ENCODE assay signal across 10 mouse cellular contexts in the genomic region with DNA sequence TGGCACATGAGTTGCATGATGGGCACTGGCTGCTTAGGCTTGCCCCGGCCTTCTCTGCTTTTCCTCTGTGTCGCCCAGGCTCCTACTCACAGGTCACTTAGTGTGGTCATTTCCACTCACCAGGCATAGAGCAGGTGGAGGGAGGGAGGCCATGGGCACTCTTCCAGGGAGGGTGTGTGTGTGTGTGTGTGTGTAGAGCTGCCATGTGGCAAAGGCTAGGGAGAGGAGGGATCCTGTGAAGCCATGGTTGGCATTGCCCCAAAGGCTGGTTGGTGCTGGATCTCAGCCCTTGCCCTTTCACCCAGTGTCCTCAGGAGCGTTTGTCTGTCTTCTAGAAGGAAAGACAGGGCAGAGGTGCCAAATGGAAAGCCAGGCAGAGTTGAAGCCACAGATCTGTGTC. TPM values are rescaled to one million over a fixed set of nuclear protein-coding genes. Genes with fewer than 3 reads are reported as not detected.
DNase-seq lines count a peak whose midpoint lies in the region; ATAC-seq and TF ChIP-seq lines count a peak whose summit lies in the region.
"Had no signal": no experiment of that assay in that cellular context is flagged by ENCODE, and none has a peak within 500 bp of the region (broad histone marks: within the 10 kb centered on the region; RNA-seq: fewer than 3 reads in every experiment).

No protein-coding gene starts in this region.

- no peaks in the 10 kb centered on the region for H3K9me3 ChIP-seq in liver, postnatal 0 days (ENCODE audit: low read length)
- no peaks in the 10 kb centered on the region for H3K9me3 ChIP-seq in midbrain, embryonic 15.5 days
- H3K9me3 ChIP-seq: neural tube, embryonic 12.5 days had no signal

- peak overlapping the region; percentile 6; the same call in 1 of the 2 replicates for H3K9ac ChIP-seq in liver, adult 2 months (ENCODE audit: low read depth, low read length)
- H3K9ac ChIP-seq in liver, postnatal 0 days (replicated peaks): peak overlapping the region; percentile 42
- no peak overlapping the region for H3K9ac ChIP-seq in midbrain, embryonic 15.5 days
- H3K9ac ChIP-seq: neural tube, embryonic 12.5 days had no signal

- DNase-seq in liver, adult 2 months (ENCODE audit: extremely low read depth, low read depth, low spot score): peak; percentile 100
- DNase-seq in liver: no peak
- DNase-seq in cerebellum, adult 11-12 months: peak; percentile 90
- peak; percentile 84 to 85 for DNase-seq in heart, postnatal 10 days
- peak; percentile 52 for DNase-seq in liver, postnatal 0 days
- no peak for DNase-seq in retina, embryonic 14.5 days (ENCODE audit: low spot score)
- DNase-seq in embryo, embryonic 11 days: no peak

- TF ChIP-seq EP300 in liver, postnatal 0 days (IDR thresholded peaks at IDR 0.05; ENCODE audit: low read depth): no peak

- no peak overlapping the region for H3K4me3 ChIP-seq in liver, adult 2 months (ENCODE audit: insufficient read depth, low read depth, low read length)
- H3K4me3 ChIP-seq in liver, postnatal 0 days (ENCODE audit: low read depth, low read length): no peak overlapping the region
- H3K4me3 ChIP-seq in midbrain, embryonic 15.5 days: no peak overlapping the region
- H3K4me3 ChIP-seq: neural tube, embryonic 12.5 days had no signal

- no peak for TF ChIP-seq CTCF in liver, adult 2 months (IDR thresholded peaks at IDR 0.05; ENCODE audit: low read depth, low read length)
- no peak for TF ChIP-seq CTCF in liver, postnatal 0 days (IDR thresholded peaks at IDR 0.05; ENCODE audit: low read depth)

- H3K4me1 ChIP-seq in liver, adult 2 months (ENCODE audit: control insufficient read depth, insufficient read depth, low read length): peaks cover 58% of the 10 kb centered on the region
- peaks cover 63% of the 10 kb centered on the region for H3K4me1 ChIP-seq in liver, postnatal 0 days (ENCODE audit: insufficient read depth)
- H3K4me1 ChIP-seq in midbrain, embryonic 15.5 days: peaks cover 7% of the 10 kb centered on the region; the same call in 1 of the 2 replicates
- H3K4me1 ChIP-seq: neural tube, embryonic 12.5 days had no signal

- H3K27me3 ChIP-seq in liver, adult 2 months (ENCODE audit: control insufficient read depth, insufficient read depth, low read length): no peaks in the 10 kb centered on the region
- no peaks in the 10 kb centered on the region for H3K27me3 ChIP-seq in liver, postnatal 0 days (ENCODE audit: insufficient read depth, low read length)
- H3K27me3 ChIP-seq in midbrain, embryonic 15.5 days (replicated peaks): no peaks in the 10 kb centered on the region
- H3K27me3 ChIP-seq: neural tube, embryonic 12.5 days; Patski had no signal

- H3K79me2 ChIP-seq in liver, adult 2 months (ENCODE audit: control insufficient read depth, insufficient read depth, low read length): peaks cover 22% of the 10 kb centered on the region; the same call in 1 of the 2 replicates

- H3K27ac ChIP-seq in liver, adult 2 months (replicated peaks; ENCODE audit: insufficient read depth, low read depth, low read length): peak overlapping the region; percentile 84
- peak overlapping the region; percentile 86 for H3K27ac ChIP-seq in liver, postnatal 0 days (ENCODE audit: low read depth)
- H3K27ac ChIP-seq in midbrain, embryonic 15.5 days: no peak overlapping the region
- H3K27ac ChIP-seq: neural tube, embryonic 12.5 days had no signal

- peaks cover 7% of the 10 kb centered on the region; the same call in 1 of the 2 replicates for H3K36me3 ChIP-seq in liver, adult 2 months (ENCODE audit: control insufficient read depth, insufficient read depth, low read length)
- peaks cover 25% of the 10 kb centered on the region for H3K36me3 ChIP-seq in liver, postnatal 0 days (replicated peaks; ENCODE audit: insufficient read depth, low read length)
- H3K36me3 ChIP-seq in midbrain, embryonic 15.5 days (replicated peaks): no peaks in the 10 kb centered on the region
- H3K36me3 ChIP-seq: neural tube, embryonic 12.5 days had no signal

- intact Hi-C loops in heart, postnatal 10 days (cut with DNase I): loop anchor here (5.0 kb wide), 1 partner anchor 95 kb away; no protein-coding TSS in a partner anchor

- ATAC-seq in liver, postnatal 0 days: no peak
- ATAC-seq in midbrain, embryonic 15.5 days (replicated peaks): no peak
- ATAC-seq: Patski had no signal

- peak overlapping the region; percentile 44 for H3K4me2 ChIP-seq in liver, postnatal 0 days (ENCODE audit: low read depth, low read length)
- no peak overlapping the region for H3K4me2 ChIP-seq in midbrain, embryonic 15.5 days
- H3K4me2 ChIP-seq: neural tube, embryonic 12.5 days had no signal

- no peak for TF ChIP-seq POLR2A in liver, adult 2 months (IDR thresholded peaks at IDR 0.05; ENCODE audit: extremely low read depth, insufficient read depth, low read length)

- WGBS in liver, adult 2 months: 23% methylated on average over 3 of the region's 3 CpGs
- WGBS in liver, postnatal 0 days (ENCODE audit: insufficient replicate concordance): 77% methylated on average over 3 of the region's 3 CpGs
- WGBS in midbrain, embryonic 15.5 days: 89% methylated on average over 3 of the region's 3 CpGs

RNA-seq across cellular contexts. Expression of a gene that starts 7.8 kb away (rescaled TPM):
- 56.2 and 81.3 TPM in 2 replicates for total RNA-seq in liver, adult 2 months (2014; rRNA removed)
- polyA plus RNA-seq in liver, adult 2 months (2012; rRNA removed): 156 and 158 TPM in 2 replicates
- 100 to 1,000 TPM; 187 to 225 TPM for total RNA-seq in heart, postnatal 10 days (2021)
- 106 and 121 TPM in 2 replicates for polyA plus RNA-seq in liver, postnatal 0 days (2015; fragmentation: Nextera tagmentation; extraction: Ambion mirVana)
- polyA plus RNA-seq in midbrain, embryonic 15.5 days (2015; fragmentation: Nextera tagmentation; extraction: Ambion mirVana): 30.7 and 36.2 TPM in 2 replicates

Comparison
In these comparisons a context has a peak if more than half of its experiments do, and no peak if none do; other contexts are left out.
1. DNase-seq: peak in liver, adult 2 months (single experiment), cerebellum, adult 11-12 months (single experiment), heart, postnatal 10 days (2 of 2) and liver, postnatal 0 days (single experiment); none in liver (single experiment), retina, embryonic 14.5 days (single experiment) and embryo, embryonic 11 days (single experiment).